Mouse (Mus musculus) intestine, embryonic 15.5 days (tissue): ENCODE measurements around the gene Spast. TPM values are rescaled to one million over a fixed set of nuclear protein-coding genes. Genes with fewer than 3 reads are reported as not detected.

Source experiments
- ATAC-seq: fragments of 200-750 bp; cut with Nextera tagmentation; 2 replicates; pipeline ENCODE4 v1.8.0; 2017; ENCODE audit warnings: moderate TSS enrichment, moderate library complexity
- H3K27ac ChIP-seq: fragments of 300-500 bp; sonication (generic); 2 replicates; pipeline ENCODE4 v1.5.1; 2015; ENCODE audit warnings: mild to moderate bottlenecking, inconsistent platforms
- H3K27me3 ChIP-seq: fragments of 300-500 bp; sonication (generic); replicated peaks from 2 replicates; pipeline ENCODE4 v1.6.1; 2015; ENCODE audit warnings: inconsistent platforms
- H3K36me3 ChIP-seq: fragments of 300-500 bp; sonication (generic); 2 replicates; pipeline ENCODE4 v1.6.1; 2015; ENCODE audit warnings: inconsistent platforms
- H3K4me1 ChIP-seq: fragments of 300-500 bp; sonication (generic); replicated peaks from 2 replicates; pipeline ENCODE4 v1.6.1; 2015; ENCODE audit warnings: inconsistent platforms
- H3K4me2 ChIP-seq: fragments of 300-500 bp; sonication (generic); replicated peaks from 2 replicates; pipeline ENCODE4 v1.6.1; 2015; ENCODE audit warnings: mild to moderate bottlenecking, inconsistent platforms
- H3K4me3 ChIP-seq: fragments of 300-500 bp; sonication (generic); replicated peaks from 2 replicates; pipeline ENCODE4 v1.5.1; 2015; ENCODE audit warnings: inconsistent platforms
- H3K9ac ChIP-seq: fragments of 300-500 bp; sonication (generic); 2 replicates; pipeline ENCODE4 v1.6.1; 2015; ENCODE audit warnings: inconsistent platforms
- H3K9me3 ChIP-seq: fragments of 300-500 bp; sonication (generic); 2 replicates; pipeline ENCODE4 v1.6.1; 2016; ENCODE audit warnings: inconsistent platforms
- WGBS: fragments of 180-500 bp; shearing (Covaris S2); methylation state at CpG from one replicate; pipeline ENCODE4 v1.1.7; 2015; 5-methylcytosine and 5-hydroxymethylcytosine counted together
- polyA plus RNA-seq: library from polyadenylated mRNA; unstranded; fragments of >200 nt; fragmentation: Nextera tagmentation; extraction: Ambion mirVana; gene quantifications from 2 replicates; pipeline ENCODE4 v1.2.1, GENCODE M21; 2015

Gene Spast
- polyA plus RNA-seq, 1 experiment from 2014 or later = 15.0 TPM

DNA sequence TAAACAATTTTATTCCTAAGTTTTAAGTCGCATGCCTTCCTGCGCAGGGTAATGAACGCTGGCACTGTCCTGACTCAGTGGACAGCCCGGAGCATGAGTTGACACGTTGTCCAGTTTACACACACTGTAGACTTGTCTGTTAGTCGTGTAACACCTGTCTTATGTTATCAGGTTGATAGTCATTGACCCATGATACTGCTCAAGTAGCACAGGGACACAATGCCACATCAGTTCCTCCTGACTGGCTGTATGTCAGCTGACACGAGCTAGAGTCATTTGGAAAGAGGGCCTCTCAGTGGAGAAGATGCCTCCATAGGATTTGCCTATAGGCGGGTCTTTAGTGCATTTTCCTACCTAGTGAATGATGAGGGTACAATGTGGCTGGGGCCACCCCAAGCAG is 67.7 kb downstream of the Spast start:
- 88% methylated on average over 8 of the region's 8 CpGs for WGBS
- ATAC-seq = no peak
- H3K27ac ChIP-seq = no peak overlapping the region

DNA sequence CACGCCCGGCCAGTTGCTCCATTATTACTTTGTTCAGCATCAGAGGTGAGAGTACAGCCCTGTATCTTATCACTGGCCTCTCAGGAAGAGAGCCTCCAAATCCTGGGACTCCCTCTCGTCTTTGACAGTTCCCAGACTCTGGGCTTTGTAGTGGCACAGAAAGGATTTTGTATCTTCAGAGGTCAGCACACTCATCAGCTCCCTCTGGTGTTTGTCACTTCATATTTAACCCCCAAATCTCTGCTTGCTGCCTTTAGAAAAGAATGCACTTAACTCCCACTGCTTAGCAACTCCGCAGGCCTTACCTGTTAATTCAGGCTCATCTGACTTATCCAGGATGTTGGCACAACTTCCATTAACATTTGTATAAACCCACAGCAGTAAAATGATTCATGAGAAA is 70.9 kb downstream of the Spast start:
- Histone ChIP-seq H3K27ac (no peak overlapping the region), H3K4me3 (no peak overlapping the region), H3K9me3 (no peaks in the 10 kb centered on the region), H3K9ac (no peak overlapping the region), H3K27me3 (no peaks in the 10 kb centered on the region), H3K4me2 (no peak overlapping the region), H3K36me3 (peaks cover 14% of the 10 kb centered on the region), H3K4me1 (no peaks in the 10 kb centered on the region)
- 51% methylated on average over 4 of the region's 4 CpGs for WGBS
- no peak for ATAC-seq

More for the DNA sequence above, 67.7 kb downstream of the Spast start:
- H3K27me3 ChIP-seq = no peaks in the 10 kb centered on the region
- peaks cover 26% of the 10 kb centered on the region for H3K36me3 ChIP-seq
- H3K9me3 ChIP-seq = no peaks in the 10 kb centered on the region
- no peak overlapping the region for H3K9ac ChIP-seq
- H3K4me2 ChIP-seq = no peak overlapping the region
- H3K4me3 ChIP-seq = no peak overlapping the region
- H3K4me1 ChIP-seq = no peaks in the 10 kb centered on the region

DNA sequence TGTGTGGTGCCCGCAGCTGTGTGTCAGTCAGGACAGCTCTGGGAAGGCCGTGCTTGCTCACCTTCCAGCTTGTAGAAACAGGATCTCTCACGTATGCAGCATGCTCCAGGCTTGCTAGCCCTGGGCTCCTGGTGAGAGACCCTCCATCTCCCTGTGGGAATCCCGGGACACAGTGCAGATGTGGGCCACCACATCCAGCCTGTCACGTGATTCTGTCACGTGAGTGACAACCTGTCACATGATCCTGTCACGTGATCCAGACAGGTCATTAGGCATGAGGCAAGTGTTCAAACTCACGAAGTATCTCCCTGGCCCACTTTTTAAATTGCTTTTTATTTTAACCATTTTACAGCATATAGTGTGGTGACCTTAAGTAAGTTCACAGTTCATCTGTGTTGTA is 74.5 kb downstream of the Spast start:
- Histone ChIP-seq H3K9me3 (no peaks in the 10 kb centered on the region), H3K4me3 (no peak overlapping the region), H3K9ac (no peak overlapping the region), H3K27me3 (no peaks in the 10 kb centered on the region), H3K36me3 (peaks cover 15% of the 10 kb centered on the region), H3K4me2 (no peak overlapping the region), H3K27ac (no peak overlapping the region), H3K4me1 (no peaks in the 10 kb centered on the region)
- ATAC-seq = no peak
- 87% methylated on average over 8 of the region's 8 CpGs for WGBS

DNA sequence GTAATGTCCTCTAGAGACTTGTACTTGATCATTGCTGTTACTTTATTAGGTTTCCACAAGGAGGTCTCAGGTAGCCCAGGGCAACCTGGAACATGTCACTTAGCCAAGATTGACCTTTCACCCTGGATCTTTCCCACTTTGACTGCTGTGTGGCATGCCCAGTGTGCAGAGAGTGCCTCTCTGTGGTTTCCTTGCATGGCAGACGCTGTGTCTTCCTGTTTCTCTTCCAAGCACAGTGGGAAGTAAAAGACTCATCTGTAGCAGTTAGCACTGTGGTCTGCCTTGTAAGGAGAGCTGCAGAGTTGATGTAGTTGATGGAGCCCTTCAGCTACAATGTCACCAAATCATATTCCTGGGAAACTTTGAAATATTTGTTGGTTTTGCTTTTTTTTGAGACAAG is 75.9 kb downstream of the Spast start:
- H3K9me3 ChIP-seq = no peaks in the 10 kb centered on the region
- no peak overlapping the region for H3K27ac ChIP-seq
- no peak overlapping the region for H3K9ac ChIP-seq
- H3K4me3 ChIP-seq = no peak overlapping the region
- peaks cover 16% of the 10 kb centered on the region for H3K36me3 ChIP-seq
- no peaks in the 10 kb centered on the region for H3K27me3 ChIP-seq
- no peak overlapping the region for H3K4me2 ChIP-seq
- WGBS = 86% methylated on average over 1 of the region's 1 CpGs
- no peaks in the 10 kb centered on the region for H3K4me1 ChIP-seq
- ATAC-seq = no peak

DNA sequence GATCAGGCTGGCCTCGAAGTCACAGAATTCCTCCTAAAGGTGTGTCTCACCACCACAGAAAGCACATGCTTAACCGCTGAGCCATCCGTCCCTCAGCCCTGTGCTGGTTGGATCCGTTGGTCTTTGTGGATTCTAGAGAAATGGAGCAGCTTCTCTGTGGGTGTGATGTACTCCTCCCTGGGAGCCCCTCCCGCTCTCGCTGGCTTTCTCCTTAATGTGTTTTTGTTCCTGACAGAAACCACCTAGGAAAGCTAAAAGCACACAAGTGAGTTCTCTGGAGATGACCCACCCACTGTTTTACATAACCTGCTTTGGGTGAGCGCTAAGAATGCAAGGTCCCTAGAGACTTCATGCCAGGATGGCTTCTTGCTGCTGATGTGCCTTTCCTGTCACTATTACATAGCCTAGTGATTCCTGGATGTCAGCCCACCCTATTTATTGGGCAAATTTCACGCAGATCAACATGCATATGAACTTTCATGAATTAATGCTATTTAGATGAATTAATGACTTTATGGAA is 78.1 kb downstream of the Spast start:
- no peak overlapping the region for H3K4me2 ChIP-seq
- H3K27ac ChIP-seq = no peak overlapping the region
- no peaks in the 10 kb centered on the region for H3K27me3 ChIP-seq
- H3K9ac ChIP-seq = no peak overlapping the region
- no peaks in the 10 kb centered on the region for H3K9me3 ChIP-seq
- H3K4me1 ChIP-seq = no peaks in the 10 kb centered on the region
- H3K36me3 ChIP-seq = peaks cover 16% of the 10 kb centered on the region
- H3K4me3 ChIP-seq = no peak overlapping the region
- 93% methylated on average over 8 of the region's 8 CpGs for WGBS
- no peak for ATAC-seq

DNA sequence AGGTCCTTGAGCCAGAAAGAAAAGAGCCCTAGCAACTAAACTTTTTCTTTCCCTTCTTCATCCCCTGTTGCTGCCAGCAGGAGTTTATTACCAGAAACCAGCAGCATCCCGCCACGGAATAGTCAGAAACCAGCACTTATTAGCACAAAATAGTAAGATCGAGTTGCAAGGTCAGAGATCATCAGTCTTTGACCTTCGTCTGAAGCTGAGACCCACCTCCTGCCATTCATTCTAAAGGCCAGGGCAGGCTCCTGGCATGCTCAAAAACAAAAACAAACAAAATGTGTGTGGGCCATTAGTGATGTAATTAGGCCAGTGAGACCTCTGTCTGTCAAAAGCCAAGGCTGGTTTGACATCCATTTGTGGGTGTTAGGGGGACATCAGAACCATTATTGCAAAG is 79.4 kb downstream of the Spast start:
- no peak overlapping the region for H3K27ac ChIP-seq
- H3K36me3 ChIP-seq = peaks cover 20% of the 10 kb centered on the region

DNA sequence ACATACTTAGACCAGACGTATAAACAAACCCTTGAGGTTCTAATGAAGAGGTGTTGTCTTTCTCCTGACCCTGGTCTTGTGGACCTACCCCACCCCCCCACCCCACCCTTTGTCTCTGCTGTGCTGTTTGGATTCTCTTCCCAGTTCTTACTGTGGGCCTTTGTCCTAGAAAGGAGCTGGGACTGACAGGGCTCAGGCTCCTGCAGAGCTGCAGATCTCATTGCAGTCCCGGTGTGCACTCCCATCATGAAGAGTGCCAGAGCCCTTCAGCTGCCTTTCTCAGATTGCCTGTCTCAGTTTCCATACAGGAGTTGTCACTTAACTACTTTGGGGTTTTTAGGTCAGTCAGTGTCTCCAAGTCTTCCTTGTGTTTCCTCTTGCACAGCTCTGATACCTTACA is 81.9 kb downstream of the Spast start:
- 79% methylated on average over 2 of the region's 2 CpGs for WGBS
- H3K36me3 ChIP-seq = peaks cover 22% of the 10 kb centered on the region

More for the DNA sequence above, 79.4 kb downstream of the Spast start:
- no peak overlapping the region for H3K9ac ChIP-seq
- ATAC-seq = no peak
- H3K4me2 ChIP-seq = no peak overlapping the region
- H3K9me3 ChIP-seq = no peaks in the 10 kb centered on the region
- no peak overlapping the region for H3K4me3 ChIP-seq
- no peaks in the 10 kb centered on the region for H3K27me3 ChIP-seq
- H3K4me1 ChIP-seq = no peaks in the 10 kb centered on the region
- WGBS = 57% methylated on average over 4 of the region's 4 CpGs

DNA sequence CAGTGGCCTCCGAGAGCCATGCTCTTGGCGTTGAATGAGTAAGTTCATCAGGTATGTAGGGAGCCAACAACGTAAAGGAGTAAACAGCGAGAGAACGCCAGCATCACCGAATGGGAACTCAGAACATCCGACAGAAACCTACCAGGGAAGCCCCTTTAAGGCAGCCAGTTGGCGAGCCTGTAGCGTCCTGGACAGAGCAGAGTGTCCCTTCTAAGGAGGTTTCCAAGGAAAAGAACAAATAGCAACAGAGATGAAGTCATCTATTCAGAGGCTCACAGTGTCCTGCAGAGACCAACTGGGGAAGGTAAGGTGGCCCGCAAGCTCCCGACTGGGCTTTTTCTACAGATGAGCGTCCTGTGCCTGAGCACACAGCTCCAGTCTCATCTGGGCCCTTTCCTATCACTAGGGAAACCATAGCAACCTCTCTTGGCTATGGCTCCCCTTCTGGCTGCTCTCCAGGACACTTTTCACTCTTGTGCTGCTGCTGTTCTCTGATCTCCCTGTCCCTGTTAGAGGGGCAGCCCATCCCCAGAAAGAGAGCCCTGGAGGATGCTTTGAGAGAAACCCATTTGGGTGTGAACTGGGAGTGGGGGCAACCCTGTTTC is 85.7 kb downstream of the Spast start:
- WGBS = 90% methylated on average over 12 of the region's 12 CpGs
- H3K27ac ChIP-seq = no peak overlapping the region
- peaks cover 23% of the 10 kb centered on the region for H3K36me3 ChIP-seq
- H3K9me3 ChIP-seq = no peaks in the 10 kb centered on the region
- ATAC-seq = no peak
- H3K4me1 ChIP-seq = no peaks in the 10 kb centered on the region
- H3K27me3 ChIP-seq = no peaks in the 10 kb centered on the region
- no peak overlapping the region for H3K4me3 ChIP-seq
- H3K9ac ChIP-seq = no peak overlapping the region
- H3K4me2 ChIP-seq = no peak overlapping the region

More for the DNA sequence above, 81.9 kb downstream of the Spast start:
- Histone ChIP-seq H3K9me3 (no peaks in the 10 kb centered on the region), H3K9ac (no peak overlapping the region), H3K27me3 (no peaks in the 10 kb centered on the region), H3K4me1 (no peaks in the 10 kb centered on the region), H3K4me2 (no peak overlapping the region), H3K27ac (no peak overlapping the region), H3K4me3 (no peak overlapping the region)
- ATAC-seq = no peak

DNA sequence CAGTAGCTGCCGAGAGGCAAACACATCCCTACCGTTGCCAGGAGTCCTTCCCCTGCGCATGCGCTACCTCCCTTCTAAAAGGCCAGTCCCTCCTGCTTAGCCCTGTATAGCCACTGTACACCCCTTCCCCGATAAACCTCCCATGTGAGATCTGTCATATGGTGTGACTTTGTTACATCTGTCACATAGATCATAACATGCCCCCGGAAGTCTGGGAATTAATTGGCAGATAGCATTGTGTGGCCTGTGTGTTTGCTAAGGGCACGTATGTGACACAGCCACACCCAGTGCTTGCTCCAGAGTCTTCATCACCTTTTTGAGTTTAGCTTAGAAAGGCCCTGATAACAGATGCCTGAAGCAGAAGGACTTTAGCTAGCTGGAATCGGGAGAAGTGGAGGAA is 91.3 kb downstream of the Spast start:
- Histone ChIP-seq H3K4me1 (no peaks in the 10 kb centered on the region), H3K4me2 (no peak overlapping the region), H3K9ac (no peak overlapping the region), H3K27ac (no peak overlapping the region), H3K4me3 (no peak overlapping the region), H3K9me3 (no peaks in the 10 kb centered on the region), H3K27me3 (no peaks in the 10 kb centered on the region), H3K36me3 (peaks cover 8% of the 10 kb centered on the region; the same call in 1 of the 2 replicates)
- 78% methylated on average over 8 of the region's 8 CpGs for WGBS
- peak; percentile 61 for ATAC-seq

DNA sequence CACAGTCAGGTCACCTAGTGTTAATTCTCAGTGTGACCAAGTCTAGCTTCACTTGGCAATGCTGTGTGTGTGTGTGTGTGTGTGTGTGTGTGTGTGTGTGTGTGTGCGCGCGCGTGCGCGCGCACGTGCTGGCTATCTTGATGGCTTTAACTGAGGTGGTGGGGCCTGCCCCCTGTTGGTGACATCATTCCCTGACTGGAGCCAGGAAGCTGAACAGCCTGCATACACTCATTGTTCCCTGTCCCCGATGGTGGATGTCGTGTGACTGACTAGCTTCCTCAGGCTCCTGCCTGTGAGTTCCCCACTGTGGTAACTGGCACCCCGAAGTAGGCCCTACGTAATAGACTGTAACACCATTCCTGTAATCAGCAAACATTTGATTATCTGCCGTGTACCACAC is 92.7 kb downstream of the Spast start:
- no peak overlapping the region for H3K9ac ChIP-seq
- no peak overlapping the region for H3K27ac ChIP-seq
- H3K4me3 ChIP-seq = no peak overlapping the region
- H3K36me3 ChIP-seq = peaks cover 5% of the 10 kb centered on the region; the same call in 1 of the 2 replicates
- no peak overlapping the region for H3K4me2 ChIP-seq
- 59% methylated on average over 13 of the region's 13 CpGs for WGBS
- H3K4me1 ChIP-seq = no peaks in the 10 kb centered on the region
- no peaks in the 10 kb centered on the region for H3K9me3 ChIP-seq
- no peak for ATAC-seq
- H3K27me3 ChIP-seq = no peaks in the 10 kb centered on the region

DNA sequence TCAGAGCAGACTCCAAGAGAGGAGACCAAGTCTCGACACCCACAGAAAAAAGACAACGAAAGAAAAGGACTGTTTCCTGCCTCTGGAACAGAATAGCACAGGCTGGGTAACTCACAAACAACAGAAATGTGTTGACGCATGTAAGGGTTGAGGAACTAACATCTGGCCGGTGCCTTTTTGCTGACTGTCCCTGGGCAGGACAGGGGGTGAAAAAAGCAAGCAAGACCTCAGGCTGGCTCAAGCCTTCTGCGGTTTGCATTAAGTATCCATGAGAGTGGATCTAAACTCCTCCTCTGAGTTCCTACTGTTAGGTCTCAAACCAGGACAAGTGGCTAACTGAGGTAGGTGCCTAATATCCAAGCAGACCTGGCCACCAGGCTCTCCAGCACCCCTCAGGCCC is 93.8 kb downstream of the Spast start:
- no peaks in the 10 kb centered on the region for H3K36me3 ChIP-seq
- H3K4me3 ChIP-seq = no peak overlapping the region
- WGBS = 77% methylated on average over 5 of the region's 5 CpGs
- H3K9ac ChIP-seq = no peak overlapping the region
- H3K27ac ChIP-seq = no peak overlapping the region
- no peaks in the 10 kb centered on the region for H3K4me1 ChIP-seq
- no peak for ATAC-seq
- no peaks in the 10 kb centered on the region for H3K27me3 ChIP-seq
- no peaks in the 10 kb centered on the region for H3K9me3 ChIP-seq
- no peak overlapping the region for H3K4me2 ChIP-seq

DNA sequence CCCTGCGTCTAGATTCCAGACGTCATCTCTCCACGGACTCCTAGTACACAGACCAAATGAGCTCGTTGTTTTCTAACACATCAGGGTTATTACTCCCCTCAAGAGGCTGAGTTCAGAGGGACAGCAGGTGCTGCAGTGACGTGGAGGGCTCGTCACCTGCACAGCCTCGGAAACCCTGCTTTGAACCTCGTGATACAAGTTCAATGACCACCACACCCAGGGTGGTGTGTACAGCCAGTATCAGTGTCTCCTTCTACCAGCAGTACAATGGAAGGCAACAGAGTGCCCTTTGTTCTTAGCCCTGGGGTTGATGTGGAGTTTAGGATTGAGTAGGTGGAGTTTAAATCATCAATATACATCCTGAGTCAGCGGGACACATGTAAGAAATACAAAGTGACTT is 99.0 kb downstream of the Spast start:
- H3K27me3 ChIP-seq = no peaks in the 10 kb centered on the region
- H3K9me3 ChIP-seq = no peaks in the 10 kb centered on the region
- ATAC-seq = peak; percentile 97
- H3K36me3 ChIP-seq = no peaks in the 10 kb centered on the region
- no peak overlapping the region for H3K9ac ChIP-seq
- no peak overlapping the region for H3K27ac ChIP-seq
- 67% methylated on average over 9 of the region's 9 CpGs for WGBS
- no peak overlapping the region for H3K4me2 ChIP-seq
- no peaks in the 10 kb centered on the region for H3K4me1 ChIP-seq
- no peak overlapping the region for H3K4me3 ChIP-seq

DNA sequence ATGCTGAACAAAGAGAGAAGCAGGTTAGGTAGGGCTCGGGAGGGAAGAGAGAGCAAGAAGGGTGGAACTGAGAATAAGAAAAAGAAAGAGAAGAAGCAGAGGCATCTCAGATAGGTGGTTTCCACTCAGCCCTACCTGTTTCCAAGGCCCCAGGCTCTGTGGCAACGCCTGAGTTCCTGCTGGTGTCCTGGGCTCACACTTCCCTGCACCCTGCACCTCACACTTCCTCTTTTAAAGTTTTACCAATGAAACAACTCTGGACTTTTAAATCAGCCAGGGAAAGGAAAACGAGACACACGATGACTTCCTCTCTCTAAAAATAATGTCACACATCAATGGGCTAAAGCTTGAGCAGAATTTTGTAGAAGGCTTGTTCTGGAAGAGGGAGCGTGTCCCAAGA is 101.7 kb downstream of the Spast start:
- 79% methylated on average over 5 of the region's 5 CpGs for whole genome bisulfite sequencing
- no peak overlapping the region for H3K4me2 ChIP-seq

More for the DNA sequence above, 101.7 kb downstream of the Spast start:
- no peak overlapping the region for H3K9ac ChIP-seq
- no peak for ATAC-seq
- no peaks in the 10 kb centered on the region for H3K36me3 ChIP-seq
- H3K27me3 ChIP-seq = no peaks in the 10 kb centered on the region
- no peaks in the 10 kb centered on the region for H3K9me3 ChIP-seq
- no peak overlapping the region for H3K27ac ChIP-seq
- H3K4me1 ChIP-seq = no peaks in the 10 kb centered on the region
- H3K4me3 ChIP-seq = no peak overlapping the region
